Mouse (Mus musculus): ENCODE results near the gene Nos3.

DNA sequence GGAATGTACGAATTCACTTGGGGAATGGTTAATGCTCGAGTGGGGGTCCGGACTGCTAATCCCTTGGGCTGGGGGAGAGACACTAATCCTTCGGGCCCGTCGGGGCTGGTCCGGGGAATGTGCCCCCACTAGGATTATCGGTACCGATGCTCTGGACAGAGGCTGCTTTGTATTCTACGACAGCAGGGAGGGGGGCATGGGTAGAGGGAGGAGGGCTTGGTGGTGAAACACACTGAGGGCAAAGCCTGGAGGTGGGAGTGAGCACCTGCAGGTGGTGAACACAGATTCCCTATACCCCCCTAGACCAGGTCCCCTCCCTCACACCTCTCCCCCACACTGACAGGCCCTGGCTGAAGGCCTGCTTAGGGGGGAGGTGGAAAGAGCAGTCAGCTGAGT, 61.4 kb downstream of the Nos3 start:
- no peak for TF ChIP-seq CTCF (IDR thresholded peaks at IDR 0.05; ENCODE audit: borderline replicate concordance, extremely low read depth, insufficient read depth, insufficient read length)
- no peak for TF ChIP-seq POLR2A (IDR thresholded peaks at IDR 0.05; ENCODE audit: borderline replicate concordance, extremely low read depth, insufficient read depth, insufficient read length, poor library complexity, severe bottlenecking)
